Mouse (Mus musculus) macrophage (primary cell): ENCODE measurements around the gene Gm14419. TPM values are rescaled to one million over a fixed set of nuclear protein-coding genes. Genes with fewer than 3 reads are reported as not detected.
"Not testable (repeated sequence)": the region's sequence is repeated elsewhere in the genome, so short reads cannot be mapped to it uniquely, and the experiment has no call there.

Source experiments
- H3K27ac ChIP-seq: fragments of 350-480 bp; formaldehyde crosslinking; 2 replicates; pipeline ENCODE4 v1.9.0; 2021
- H3K36me3 ChIP-seq: fragments of 350-480 bp; formaldehyde crosslinking; 2 replicates; pipeline ENCODE4 v1.9.0; 2021; ENCODE audit errors: inconsistent target
- H3K4me3 ChIP-seq: fragments of 350-480 bp; formaldehyde crosslinking; 2 replicates; pipeline ENCODE4 v1.9.0; 2021; ENCODE audit errors: inconsistent target
- H3K79me2 ChIP-seq: fragments of 350-480 bp; formaldehyde crosslinking; 2 replicates; pipeline ENCODE4 v1.9.0; 2021; ENCODE audit errors: inconsistent target
- WGBS: methylation state at CpG from one replicate; pipeline ENCODE4 v1.1.7; 2026; ENCODE audit warnings: inconsistent platforms; ENCODE audit not compliant: missing documents; 5-methylcytosine and 5-hydroxymethylcytosine counted together
- polyA plus RNA-seq: library from polyadenylated mRNA; stranded (reverse); fragments of 250-400 nt; gene quantifications from 3 replicates; pipeline ENCODE4 v1.2.4, GENCODE M21; 2018; ENCODE audit warnings: inconsistent platforms
- total RNA-seq, 78 experiments: library from RNA; depleted of rRNA; stranded (reverse); fragments of 250-400 nt; gene quantifications; 1 replicate in 9 of 78; 2 replicates in 24 of 78; 3 replicates in 43 of 78; 4 replicates in 2 of 78; pipeline ENCODE4 v1.2.4; 2018; ENCODE audit warnings: inconsistent platforms in 56 of 78

Gm14419 gene
- total RNA-seq (2018; cell fraction: chromatin; rRNA removed): 10 to 100 TPM in 11 of 26 experiments, 1 to 10 TPM in 14, under 1 TPM in 1; 0.65 to 24.0 (median 7.4) TPM
- 10 to 100 TPM in 1 of 26 experiments, 1 to 10 TPM in 25; 2.6 to 10.2 (median 5.8) TPM for total RNA-seq (2018; cell fraction: cytosol; rRNA removed)
- 10 to 100 TPM in 8 of 26 experiments, 1 to 10 TPM in 17, not detected in 1; 1.5 to 28.0 (median 5.2) TPM for total RNA-seq (2018; cell fraction: nucleus; rRNA removed)
- polyA plus RNA-seq: 3.3 to 12.6 TPM (median 4.8 TPM) in 3 replicates

DNA sequence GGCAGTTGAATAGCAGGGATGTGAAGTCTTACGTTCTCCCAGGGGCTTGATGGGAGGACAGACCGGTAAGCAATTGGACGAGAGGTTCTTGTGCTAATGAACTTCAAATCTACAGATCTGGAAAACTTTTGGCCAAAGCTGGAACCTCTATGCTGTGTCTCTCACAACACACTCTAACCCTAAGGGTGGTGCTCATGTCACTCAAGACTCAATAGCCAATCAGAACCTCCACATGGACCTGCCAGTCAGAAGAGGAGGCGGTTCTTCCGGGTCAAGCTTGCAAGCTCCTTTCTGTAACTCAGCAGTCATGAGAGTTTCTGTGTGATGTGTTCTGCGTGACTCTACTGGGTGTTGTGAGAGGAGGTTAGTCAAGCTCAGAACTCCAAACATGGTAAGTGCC is at the start of gene Gm14419:
Gm14419 (plus strand) TSS at position 301 of the 400 bp plus-strand sequence.
- H3K36me3 ChIP-seq, H3K4me3 ChIP-seq, H3K79me2 ChIP-seq, H3K27ac ChIP-seq: not testable (repeated sequence)
- no CpG with 5 or more reads among the region's 6 CpGs for WGBS

Other genes with a start within 250 kb of the Gm14419 start
- 14.8 to 35.6 TPM (median 15.0 TPM) in 3 replicates for gene Gm14295, start 202.3 kb upstream of the Gm14419 start, polyA plus RNA-seq
- not detected in 3 replicates for gene Gm14408, start 169.8 kb upstream of the Gm14419 start, polyA plus RNA-seq
- gene Gm14296, start 73.1 kb upstream of the Gm14419 start, polyA plus RNA-seq: 3.7 to 19.9 TPM (median 5.8 TPM) in 3 replicates
- not detected in 3 replicates for gene Gm14401, start 73.4 kb downstream of the Gm14419 start, polyA plus RNA-seq
- gene Gm14410, start 205.5 kb downstream of the Gm14419 start, polyA plus RNA-seq: 13.7 to 15.9 TPM (median 15.7 TPM) in 3 replicates